Mouse (Mus musculus) cerebellum, adult 2 months (tissue): ENCODE measurements around the gene Cygb.

Source experiments
- CTCF ChIP-seq: fragments of 200-500 bp; IDR thresholded peaks from 2 replicates; pipeline ENCODE4 v1.5.1; 2011; ENCODE audit warnings: low read depth, mild to moderate bottlenecking, control low read depth, low read length, moderate library complexity, borderline replicate concordance; ENCODE audit not compliant: insufficient read depth
- POLR2A ChIP-seq: fragments of 200-500 bp; IDR thresholded peaks from 2 replicates; pipeline ENCODE4 v1.6.1; 2011; ENCODE audit warnings: low read length, control low read depth, borderline replicate concordance; ENCODE audit not compliant: insufficient read depth

GRCm38 (mm10) chr11:116690701-116691575 lies 36.8 kb upstream of the Cygb start:
- TF ChIP-seq CTCF (no peak), POLR2A (no peak)
